Mouse (Mus musculus): ENCODE measurements at regions not wholly inside any gene's neighbourhood (a gene's known extent, or its start where the extent isn't known, plus 50 kb on each side); places are given as distances from the start of the nearest gene placed in this dataset.

DNA sequence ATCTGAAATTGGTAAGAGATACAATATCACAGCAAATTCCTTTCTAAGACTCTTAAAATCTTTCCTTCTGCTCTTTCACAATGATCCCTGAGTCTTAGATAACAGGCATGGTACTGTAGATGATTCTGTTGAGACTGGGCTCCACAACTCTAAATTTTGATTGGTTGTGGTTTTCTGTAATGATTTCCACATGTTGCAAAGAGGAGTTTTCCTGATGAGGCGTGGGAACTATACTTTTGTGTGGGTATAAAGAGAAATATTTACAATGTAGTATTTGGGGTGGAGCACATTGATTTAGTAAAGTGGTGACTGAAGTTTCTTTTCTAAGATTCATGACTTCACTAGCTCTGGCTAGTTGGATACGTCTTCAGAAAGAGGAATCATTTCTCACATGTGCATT, 653.2 kb downstream of the Gsdmc2 start:
- WGBS: 88% methylated on average over 2 of the region's 2 CpGs
- H3K9ac ChIP-seq: no peak overlapping the region
- no peaks in the 10 kb centered on the region for H3K9me3 ChIP-seq (ENCODE audit: low read length)
- H3K27ac ChIP-seq (ENCODE audit: low read depth, low read length): no peak overlapping the region
- no peak for TF ChIP-seq CTCF (IDR thresholded peaks at IDR 0.05; ENCODE audit: low read depth)
- H3K4me1 ChIP-seq (ENCODE audit: insufficient read depth): peaks cover 5% of the 10 kb centered on the region; the same call in 1 of the 2 replicates
- no peak overlapping the region for H3K4me2 ChIP-seq (ENCODE audit: low read depth)
- no peaks in the 10 kb centered on the region for H3K27me3 ChIP-seq (ENCODE audit: insufficient read depth, low read length)
- DNase-seq (no peak), ATAC-seq (no peak)
- no peak overlapping the region for H3K4me3 ChIP-seq (ENCODE audit: low read depth, low read length)
- no peaks in the 10 kb centered on the region for H3K36me3 ChIP-seq (ENCODE audit: insufficient read depth)

DNA sequence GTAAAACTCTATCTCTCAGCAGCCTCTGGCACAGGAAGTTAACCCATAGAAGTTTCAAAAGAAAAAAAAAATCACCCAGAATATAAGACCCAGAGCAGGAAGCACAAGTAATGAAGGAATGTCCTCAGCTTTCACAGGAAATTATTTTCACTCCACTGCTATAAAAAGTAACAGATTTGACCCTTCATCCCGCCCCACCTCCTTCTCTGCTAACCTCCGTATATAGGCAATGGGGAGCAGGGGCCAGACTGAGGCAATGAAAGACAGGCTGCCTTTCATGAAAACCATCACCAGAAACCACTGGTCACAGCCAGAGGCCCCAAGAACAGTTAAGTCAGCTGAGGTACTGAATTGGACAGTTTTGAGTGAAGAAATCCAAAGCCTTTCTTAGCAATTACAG, 654.9 kb downstream of the Gsdmc2 start:
- H3K27ac ChIP-seq (ENCODE audit: low read depth, low read length): no peak overlapping the region
- no peak overlapping the region for H3K4me2 ChIP-seq (ENCODE audit: low read depth)
- no peaks in the 10 kb centered on the region for H3K36me3 ChIP-seq (ENCODE audit: insufficient read depth)
- DNase-seq (no peak), ATAC-seq (no peak)
- H3K9ac ChIP-seq: no peak overlapping the region
- no peak overlapping the region for H3K4me3 ChIP-seq (ENCODE audit: low read depth, low read length)
- no peaks in the 10 kb centered on the region for H3K27me3 ChIP-seq (ENCODE audit: insufficient read depth, low read length)
- whole genome bisulfite sequencing: 62% methylated on average over 2 of the region's 2 CpGs
- H3K9me3 ChIP-seq (ENCODE audit: low read length): no peaks in the 10 kb centered on the region
- peaks cover 5% of the 10 kb centered on the region; the same call in 1 of the 2 replicates for H3K4me1 ChIP-seq (ENCODE audit: insufficient read depth)
- no peak for TF ChIP-seq CTCF (IDR thresholded peaks at IDR 0.05; ENCODE audit: low read depth)

DNA sequence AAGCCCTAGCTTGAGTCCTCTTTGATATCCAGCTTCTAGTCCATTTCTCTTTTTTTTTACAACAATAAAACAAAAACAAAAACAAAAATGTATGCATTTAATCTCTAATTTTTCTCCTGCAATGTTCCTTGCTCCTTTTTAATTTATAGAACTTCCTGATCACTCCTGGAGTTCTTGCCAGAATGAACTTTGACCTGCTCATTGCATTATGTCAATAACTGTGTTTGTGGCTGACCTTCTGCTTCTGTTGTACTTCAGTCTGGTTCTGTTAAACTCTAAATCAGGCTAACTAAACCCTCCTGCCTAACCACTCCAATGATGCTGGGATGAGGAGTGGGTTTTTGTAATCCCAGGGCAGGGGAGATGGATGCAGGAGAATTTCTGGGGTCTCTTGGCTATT, 674.0 kb downstream of the Gsdmc2 start:
- no peaks in the 10 kb centered on the region for H3K9me3 ChIP-seq (ENCODE audit: low read length)
- no peaks in the 10 kb centered on the region for H3K36me3 ChIP-seq (ENCODE audit: insufficient read depth)
- ATAC-seq (no peak), DNase-seq (no peak)
- no peak overlapping the region for H3K9ac ChIP-seq
- no peak for TF ChIP-seq CTCF (IDR thresholded peaks at IDR 0.05; ENCODE audit: low read depth)
- no peak overlapping the region for H3K4me3 ChIP-seq (ENCODE audit: low read depth, low read length)
- no peak overlapping the region for H3K4me2 ChIP-seq (ENCODE audit: low read depth)
- no peaks in the 10 kb centered on the region for H3K27me3 ChIP-seq (ENCODE audit: insufficient read depth, low read length)
- H3K4me1 ChIP-seq (ENCODE audit: insufficient read depth): no peaks in the 10 kb centered on the region
- H3K27ac ChIP-seq (ENCODE audit: low read depth, low read length): no peak overlapping the region

DNA sequence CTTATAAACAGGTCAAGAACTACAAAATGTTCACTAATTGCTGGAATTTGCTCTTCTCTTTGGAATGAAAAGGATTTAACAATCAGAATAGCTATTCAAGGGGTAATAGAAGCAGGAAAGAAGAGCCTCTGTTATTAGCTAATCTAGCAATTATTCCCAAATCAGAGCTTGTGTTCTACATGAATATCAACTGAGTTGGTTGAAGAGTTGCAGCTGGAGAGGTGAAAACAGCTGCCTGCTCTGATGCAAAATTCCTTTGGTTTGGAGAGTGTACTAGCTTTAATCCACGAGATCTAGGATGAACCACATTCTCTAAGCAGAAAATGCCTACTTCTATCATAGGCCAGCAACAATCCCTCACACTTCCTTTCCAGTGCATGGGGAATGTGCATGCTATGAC, 674.8 kb downstream of the Gsdmc2 start:
- H3K4me2 ChIP-seq (ENCODE audit: low read depth): no peak overlapping the region
- H3K4me1 ChIP-seq (ENCODE audit: insufficient read depth): no peaks in the 10 kb centered on the region
- no peak overlapping the region for H3K27ac ChIP-seq (ENCODE audit: low read depth, low read length)
- DNase-seq: no peak
- WGBS: 47% methylated on average over 1 of the region's 1 CpGs
- TF ChIP-seq CTCF (IDR thresholded peaks at IDR 0.05; ENCODE audit: low read depth): no peak
- peak; percentile 54 for ATAC-seq
- no peaks in the 10 kb centered on the region for H3K36me3 ChIP-seq (ENCODE audit: insufficient read depth)
- no peak overlapping the region for H3K9ac ChIP-seq
- no peak overlapping the region for H3K4me3 ChIP-seq (ENCODE audit: low read depth, low read length)
- no peaks in the 10 kb centered on the region for H3K9me3 ChIP-seq (ENCODE audit: low read length)
- no peaks in the 10 kb centered on the region for H3K27me3 ChIP-seq (ENCODE audit: insufficient read depth, low read length)

DNA sequence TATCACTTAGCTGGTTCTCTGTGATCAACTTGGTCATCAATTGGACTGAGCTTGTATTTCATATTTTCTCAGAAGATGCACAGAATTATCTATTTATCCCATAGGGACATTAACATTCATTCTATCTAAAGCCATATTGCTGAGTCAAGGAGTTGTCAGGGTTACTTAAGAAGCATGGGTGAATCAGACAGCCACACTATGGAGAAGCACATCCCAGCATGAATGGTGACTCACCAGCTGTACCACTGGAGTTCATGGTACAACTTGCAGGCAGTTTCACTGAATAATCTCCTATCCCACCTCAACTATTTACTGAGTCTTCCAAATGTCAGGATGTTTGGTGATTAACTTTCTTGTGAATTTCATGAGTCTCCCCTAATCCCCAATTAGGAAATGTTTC, 678.6 kb downstream of the Gsdmc2 start:
- no peak overlapping the region for H3K4me3 ChIP-seq (ENCODE audit: low read depth, low read length)
- H3K9ac ChIP-seq: no peak overlapping the region
- TF ChIP-seq CTCF (IDR thresholded peaks at IDR 0.05; ENCODE audit: low read depth): no peak
- H3K4me1 ChIP-seq (ENCODE audit: insufficient read depth): peaks cover 13% of the 10 kb centered on the region; the same call in 1 of the 2 replicates
- H3K4me2 ChIP-seq (ENCODE audit: low read depth): no peak overlapping the region
- H3K36me3 ChIP-seq (ENCODE audit: insufficient read depth): no peaks in the 10 kb centered on the region
- H3K27ac ChIP-seq (ENCODE audit: low read depth, low read length): no peak overlapping the region
- DNase-seq: no peak
- no peaks in the 10 kb centered on the region for H3K9me3 ChIP-seq (ENCODE audit: low read length)
- no peak for ATAC-seq
- no peaks in the 10 kb centered on the region for H3K27me3 ChIP-seq (ENCODE audit: insufficient read depth, low read length)

DNA sequence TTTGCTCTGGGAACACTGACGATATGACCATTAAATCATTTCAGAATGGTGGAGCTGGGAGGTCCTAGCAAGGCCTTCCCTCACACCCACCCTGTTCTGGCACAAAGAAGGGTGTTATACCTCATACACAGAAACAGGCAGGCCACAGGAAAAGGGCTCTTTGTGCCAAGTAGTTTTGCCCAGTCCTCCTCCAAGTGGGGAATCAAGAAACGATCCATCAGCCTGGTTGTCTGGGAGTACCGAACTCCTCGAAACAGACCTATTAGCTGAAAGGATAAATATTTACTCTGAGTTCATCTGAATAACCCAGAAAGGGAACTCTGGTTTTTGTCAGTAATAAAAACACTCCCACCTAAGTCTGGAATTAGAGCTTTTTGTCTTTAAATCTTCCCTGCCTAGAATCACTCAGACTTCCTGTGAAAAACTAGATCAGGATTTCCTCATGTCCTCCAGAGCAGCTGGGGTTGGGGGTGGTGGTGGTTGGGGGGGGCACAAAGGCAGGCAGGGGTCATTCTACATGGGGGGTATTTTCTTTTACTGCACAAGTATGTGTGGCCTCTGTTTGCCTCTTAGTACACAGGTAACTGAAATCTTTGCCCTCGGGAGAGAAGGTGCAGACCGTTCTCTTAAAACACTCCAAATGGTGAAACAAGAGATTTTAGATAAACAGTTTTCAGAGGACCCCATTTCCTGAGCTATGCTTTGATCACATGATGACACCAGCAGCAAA, 681.3 kb downstream of the Gsdmc2 start:
- TF ChIP-seq CTCF (IDR thresholded peaks at IDR 0.05; ENCODE audit: low read depth): no peak
- no peak overlapping the region for H3K4me3 ChIP-seq (ENCODE audit: low read depth, low read length)
- H3K9me3 ChIP-seq (ENCODE audit: low read length): no peaks in the 10 kb centered on the region
- no peak overlapping the region for H3K4me2 ChIP-seq (ENCODE audit: low read depth)
- peaks cover 13% of the 10 kb centered on the region; the same call in 1 of the 2 replicates for H3K4me1 ChIP-seq (ENCODE audit: insufficient read depth)
- no peak overlapping the region for H3K9ac ChIP-seq
- ATAC-seq: no peak; the same call in 1 of the 2 replicates
- 49% methylated on average over 6 of the region's 6 CpGs for WGBS
- no peaks in the 10 kb centered on the region for H3K27me3 ChIP-seq (ENCODE audit: insufficient read depth, low read length)
- H3K27ac ChIP-seq (ENCODE audit: low read depth, low read length): peak overlapping the region; percentile 47
- no peaks in the 10 kb centered on the region for H3K36me3 ChIP-seq (ENCODE audit: insufficient read depth)
- no peak for DNase-seq

DNA sequence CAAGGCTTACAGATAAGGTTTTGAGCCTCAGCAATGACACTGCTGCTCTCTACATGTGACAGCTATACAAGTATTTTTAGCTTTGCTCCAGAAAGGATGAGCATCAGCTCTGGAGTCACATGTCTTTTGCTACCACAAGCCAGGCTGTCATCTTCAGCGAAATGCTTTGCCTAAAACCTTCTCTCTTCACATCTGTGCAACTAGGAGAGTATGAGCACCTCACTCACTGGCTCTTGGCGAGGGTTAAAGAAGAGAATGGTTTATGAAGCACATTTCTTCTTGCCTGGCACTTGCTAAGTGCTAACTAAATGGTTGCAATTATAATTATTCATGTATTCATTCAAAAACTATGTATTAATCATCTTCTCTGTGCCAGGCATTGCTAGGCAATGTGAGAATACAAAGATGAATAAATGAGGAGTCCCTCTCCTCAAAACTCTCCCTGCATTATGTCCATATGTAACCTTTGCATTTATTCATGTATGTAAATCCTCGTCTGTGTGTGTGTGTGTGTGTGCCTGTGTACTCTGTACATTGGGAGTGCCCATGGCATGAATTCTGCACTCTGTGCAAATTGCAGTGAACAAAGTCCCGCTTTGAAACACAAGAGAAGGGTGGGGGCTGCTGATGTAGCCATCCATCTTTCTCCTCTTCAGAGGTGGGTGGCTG, 682.0 kb downstream of the Gsdmc2 start:
- WGBS: 37% methylated on average over 4 of the region's 4 CpGs
- DNase-seq (peak; percentile 76), ATAC-seq (peak; percentile 91)
- Histone ChIP-seq H3K27me3 (ENCODE audit: insufficient read depth, low read length) (no peaks in the 10 kb centered on the region), H3K9me3 (ENCODE audit: low read length) (no peaks in the 10 kb centered on the region), H3K27ac (ENCODE audit: low read depth, low read length) (peak overlapping the region; percentile 47), H3K36me3 (ENCODE audit: insufficient read depth) (no peaks in the 10 kb centered on the region), H3K4me2 (ENCODE audit: low read depth) (no peak overlapping the region), H3K4me3 (ENCODE audit: low read depth, low read length) (no peak overlapping the region), H3K4me1 (ENCODE audit: insufficient read depth) (peaks cover 13% of the 10 kb centered on the region; the same call in 1 of the 2 replicates), H3K9ac (no peak overlapping the region)
- TF ChIP-seq CTCF (IDR thresholded peaks at IDR 0.05; ENCODE audit: low read depth): no peak
